Mouse (Mus musculus): Measurements from ENCODE around the gene Ehd3. TPM values are rescaled to one million over a fixed set of nuclear protein-coding genes. Genes with fewer than 3 reads are reported as not detected.

Ehd3 gene
- total and polyA plus RNA-seq, 2 experiments, result 26.0 to 37.5 TPM

DNA sequence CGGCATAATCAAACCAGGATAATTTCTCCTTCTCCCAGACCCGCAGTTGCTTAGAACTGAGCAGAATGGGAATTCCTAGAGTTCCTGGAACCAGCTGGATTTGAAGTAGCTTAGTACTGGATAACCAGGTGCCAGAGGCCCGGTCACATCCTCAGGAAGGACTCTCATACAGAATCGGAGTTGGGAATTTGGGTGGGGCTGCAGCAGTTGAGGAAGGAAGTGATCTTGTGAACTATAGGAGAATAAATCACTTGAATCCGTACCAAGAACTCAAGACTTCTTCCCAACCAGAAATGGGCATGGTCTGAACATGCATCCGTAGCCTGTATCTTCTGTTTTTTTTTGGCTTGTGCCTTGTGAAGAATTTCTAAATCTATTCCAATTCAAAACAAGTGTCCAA lies 22.2 kb downstream of the Ehd3 start:
- Histone ChIP-seq H3K36me3 (ENCODE audit: control insufficient read depth, insufficient read depth, low read length) (peaks cover 8% of the 10 kb centered on the region; the same call in 1 of the 2 replicates), H3K27me3 (ENCODE audit: control insufficient read depth, insufficient read depth, low read length) (no peaks in the 10 kb centered on the region), H3K4me1 (ENCODE audit: control insufficient read depth, insufficient read depth, low read length) (peaks cover 8% of the 10 kb centered on the region; the same call in 1 of the 2 replicates), H3K9ac (ENCODE audit: low read depth, low read length) (no peak overlapping the region), H3K79me2 (ENCODE audit: control insufficient read depth, insufficient read depth, low read length) (no peaks in the 10 kb centered on the region), H3K4me3 (ENCODE audit: insufficient read depth, low read depth, low read length) (no peak overlapping the region), H3K27ac (replicated peaks; ENCODE audit: insufficient read depth, low read depth, low read length) (peak overlapping the region; percentile 25; the same call in 1 of the 2 replicates)
- WGBS, result 68% methylated on average over 6 of the region's 6 CpGs
- TF ChIP-seq POLR2A (IDR thresholded peaks at IDR 0.05; ENCODE audit: extremely low read depth, insufficient read depth, low read length), result no peak
- DNase-seq (ENCODE audit: extremely low read depth, low read depth, low spot score), result no peak

DNA sequence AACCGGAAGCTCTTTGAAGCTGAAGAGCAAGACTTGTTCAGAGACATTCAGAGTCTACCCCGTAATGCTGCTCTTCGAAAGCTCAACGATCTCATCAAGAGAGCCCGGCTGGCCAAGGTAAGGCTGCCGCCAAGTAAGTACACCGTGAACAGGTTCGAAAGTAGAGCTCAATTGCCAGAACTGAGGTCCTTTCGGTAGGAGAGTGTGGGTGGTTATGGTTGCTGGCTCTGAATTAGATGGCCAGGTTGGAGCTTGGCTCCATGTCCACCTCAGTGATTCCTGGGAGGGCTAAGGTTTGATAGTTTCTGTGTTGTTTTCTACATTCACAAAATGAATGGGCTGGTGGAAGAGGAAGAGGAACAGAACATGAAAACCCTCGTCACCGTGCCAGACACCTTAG lies 23.5 kb downstream of the Ehd3 start:
- Histone ChIP-seq H3K27me3 (ENCODE audit: control insufficient read depth, insufficient read depth, low read length) (no peaks in the 10 kb centered on the region), H3K9ac (ENCODE audit: low read depth, low read length) (no peak overlapping the region), H3K4me1 (ENCODE audit: control insufficient read depth, insufficient read depth, low read length) (peaks cover 2% of the 10 kb centered on the region; the same call in 1 of the 2 replicates), H3K79me2 (ENCODE audit: control insufficient read depth, insufficient read depth, low read length) (no peaks in the 10 kb centered on the region), H3K27ac (replicated peaks; ENCODE audit: insufficient read depth, low read depth, low read length) (no peak overlapping the region), H3K4me3 (ENCODE audit: insufficient read depth, low read depth, low read length) (no peak overlapping the region), H3K36me3 (ENCODE audit: control insufficient read depth, insufficient read depth, low read length) (peaks cover 8% of the 10 kb centered on the region; the same call in 1 of the 2 replicates)
- no peak for TF ChIP-seq CTCF (IDR thresholded peaks at IDR 0.05; ENCODE audit: low read depth, low read length)
- 94% methylated on average over 11 of the region's 11 CpGs for WGBS
- DNase-seq (ENCODE audit: extremely low read depth, low read depth, low spot score), result no peak

DNA sequence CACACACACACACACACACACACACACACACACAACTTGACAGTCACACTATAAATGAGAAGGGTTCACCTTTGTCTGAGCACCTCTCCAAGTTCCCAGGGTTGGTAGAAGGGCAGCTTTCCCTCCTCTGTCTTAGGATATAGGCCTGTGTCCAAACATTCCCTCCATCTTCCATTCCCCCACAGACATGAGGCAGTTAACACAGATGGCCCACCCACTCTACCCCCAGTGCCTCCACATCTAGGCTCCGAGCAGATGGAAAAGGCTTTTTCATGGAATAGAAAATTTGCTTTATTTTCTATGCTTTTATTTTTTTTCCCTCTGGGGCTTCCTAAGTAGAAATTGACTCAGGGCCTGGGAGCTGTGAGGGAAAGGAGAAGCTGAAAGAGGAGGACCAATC lies 26.6 kb downstream of the Ehd3 start:
- TF ChIP-seq CTCF (IDR thresholded peaks at IDR 0.05; ENCODE audit: low read depth, low read length) (no peak), POLR2A (IDR thresholded peaks at IDR 0.05; ENCODE audit: extremely low read depth, insufficient read depth, low read length) (no peak)
- Histone ChIP-seq H3K9ac (ENCODE audit: low read depth, low read length) (no peak overlapping the region), H3K36me3 (ENCODE audit: control insufficient read depth, insufficient read depth, low read length) (peaks cover 8% of the 10 kb centered on the region; the same call in 1 of the 2 replicates), H3K4me3 (ENCODE audit: insufficient read depth, low read depth, low read length) (no peak overlapping the region), H3K27me3 (ENCODE audit: control insufficient read depth, insufficient read depth, low read length) (no peaks in the 10 kb centered on the region), H3K4me1 (ENCODE audit: control insufficient read depth, insufficient read depth, low read length) (no peaks in the 10 kb centered on the region), H3K79me2 (ENCODE audit: control insufficient read depth, insufficient read depth, low read length) (no peaks in the 10 kb centered on the region), H3K27ac (replicated peaks; ENCODE audit: insufficient read depth, low read depth, low read length) (no peak overlapping the region)
- DNase-seq (ENCODE audit: extremely low read depth, low read depth, low spot score), result no peak
- 95% methylated on average over 1 of the region's 1 CpGs for WGBS

DNA sequence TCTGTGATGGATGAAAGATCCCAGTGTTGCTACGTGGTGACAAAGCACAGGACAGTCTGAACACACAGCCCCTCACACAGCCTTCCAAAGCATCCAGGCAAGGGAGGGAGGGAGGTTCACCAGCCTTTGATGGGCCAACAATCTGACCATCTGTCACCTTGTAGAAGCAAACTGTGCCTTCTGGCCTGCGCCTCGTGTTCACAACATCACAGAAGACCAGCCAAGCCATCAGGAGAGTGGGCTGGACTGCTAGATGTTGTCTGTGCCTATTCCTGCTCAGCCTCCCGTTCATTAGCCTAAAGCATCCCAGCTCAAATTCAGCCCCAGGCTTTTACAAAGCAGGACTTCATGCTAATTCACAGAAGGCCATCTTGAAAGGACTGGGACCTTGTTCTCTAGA lies 27.5 kb downstream of the Ehd3 start:
- Histone ChIP-seq H3K9ac (ENCODE audit: low read depth, low read length) (no peak overlapping the region), H3K36me3 (ENCODE audit: control insufficient read depth, insufficient read depth, low read length) (peaks cover 8% of the 10 kb centered on the region; the same call in 1 of the 2 replicates), H3K27me3 (ENCODE audit: control insufficient read depth, insufficient read depth, low read length) (no peaks in the 10 kb centered on the region), H3K27ac (replicated peaks; ENCODE audit: insufficient read depth, low read depth, low read length) (no peak overlapping the region), H3K79me2 (ENCODE audit: control insufficient read depth, insufficient read depth, low read length) (no peaks in the 10 kb centered on the region), H3K4me3 (ENCODE audit: insufficient read depth, low read depth, low read length) (no peak overlapping the region), H3K4me1 (ENCODE audit: control insufficient read depth, insufficient read depth, low read length) (no peaks in the 10 kb centered on the region)
- WGBS, result 71% methylated on average over 4 of the region's 4 CpGs
- no peak for DNase-seq (ENCODE audit: extremely low read depth, low read depth, low spot score)
- TF ChIP-seq CTCF (IDR thresholded peaks at IDR 0.05; ENCODE audit: low read depth, low read length) (no peak), POLR2A (IDR thresholded peaks at IDR 0.05; ENCODE audit: extremely low read depth, insufficient read depth, low read length) (no peak)

DNA sequence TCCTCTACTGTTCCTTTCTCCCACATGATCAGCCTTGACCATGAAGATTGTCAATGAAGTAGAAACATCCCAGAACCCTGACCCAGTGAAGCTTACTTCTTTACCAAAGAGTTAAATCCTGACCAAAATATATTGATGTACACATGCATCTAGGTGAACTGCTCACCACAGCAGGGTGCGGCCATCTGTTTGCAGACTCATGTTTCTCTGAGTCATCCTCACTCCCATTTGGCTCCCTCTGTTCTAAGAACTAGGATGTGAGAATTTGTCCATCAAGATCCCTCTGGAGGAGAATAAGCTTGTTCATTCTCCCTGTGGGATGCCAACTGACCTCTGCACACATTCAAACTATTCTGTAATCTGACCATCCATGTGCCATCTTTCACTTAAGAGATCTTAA lies 29.0 kb downstream of the Ehd3 start:
- DNase-seq (ENCODE audit: extremely low read depth, low read depth, low spot score), result no peak
- Histone ChIP-seq H3K27ac (replicated peaks; ENCODE audit: insufficient read depth, low read depth, low read length) (peak overlapping the region; percentile 8; the same call in 1 of the 2 replicates), H3K79me2 (ENCODE audit: control insufficient read depth, insufficient read depth, low read length) (no peaks in the 10 kb centered on the region), H3K9ac (ENCODE audit: low read depth, low read length) (no peak overlapping the region), H3K27me3 (ENCODE audit: control insufficient read depth, insufficient read depth, low read length) (no peaks in the 10 kb centered on the region), H3K36me3 (ENCODE audit: control insufficient read depth, insufficient read depth, low read length) (peaks cover 8% of the 10 kb centered on the region; the same call in 1 of the 2 replicates), H3K4me1 (ENCODE audit: control insufficient read depth, insufficient read depth, low read length) (no peaks in the 10 kb centered on the region), H3K4me3 (ENCODE audit: insufficient read depth, low read depth, low read length) (no peak overlapping the region)
- no peak for TF ChIP-seq POLR2A (IDR thresholded peaks at IDR 0.05; ENCODE audit: extremely low read depth, insufficient read depth, low read length)
- TF ChIP-seq CTCF (IDR thresholded peaks at IDR 0.05; ENCODE audit: low read depth, low read length), result no peak
- WGBS, result 83% methylated on average over 1 of the region's 1 CpGs

DNA sequence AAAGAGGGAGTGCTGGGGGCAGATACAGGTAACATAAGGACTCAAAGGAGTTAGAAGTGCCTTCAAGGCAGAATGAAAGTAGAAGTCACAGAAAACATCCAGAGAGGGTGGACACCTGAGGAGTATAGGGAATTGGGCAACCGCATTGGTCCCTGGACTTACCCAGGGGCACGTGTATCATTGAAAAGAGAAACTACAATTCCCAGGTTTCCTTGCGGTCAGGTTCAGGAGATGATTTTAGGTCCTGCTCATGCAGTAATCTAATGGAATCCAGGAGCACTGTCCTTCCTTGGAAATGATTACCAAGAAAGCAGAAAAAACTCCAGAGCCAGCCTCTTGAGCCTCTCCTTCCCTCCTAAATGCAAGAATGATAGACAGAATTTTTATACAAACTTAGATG lies 29.5 kb downstream of the Ehd3 start:
- 74% methylated on average over 3 of the region's 3 CpGs for WGBS
- H3K79me2 ChIP-seq (ENCODE audit: control insufficient read depth, insufficient read depth, low read length), result no peaks in the 10 kb centered on the region
- H3K27me3 ChIP-seq (ENCODE audit: control insufficient read depth, insufficient read depth, low read length), result no peaks in the 10 kb centered on the region
- peak overlapping the region; percentile 40; the same call in 1 of the 2 replicates for H3K27ac ChIP-seq (replicated peaks; ENCODE audit: insufficient read depth, low read depth, low read length)
- H3K4me3 ChIP-seq (ENCODE audit: insufficient read depth, low read depth, low read length), result no peak overlapping the region
- TF ChIP-seq POLR2A (IDR thresholded peaks at IDR 0.05; ENCODE audit: extremely low read depth, insufficient read depth, low read length), result no peak
- TF ChIP-seq CTCF (IDR thresholded peaks at IDR 0.05; ENCODE audit: low read depth, low read length), result no peak
- H3K36me3 ChIP-seq (ENCODE audit: control insufficient read depth, insufficient read depth, low read length), result peaks cover 8% of the 10 kb centered on the region; the same call in 1 of the 2 replicates
- DNase-seq (ENCODE audit: extremely low read depth, low read depth, low spot score), result no peak
- H3K4me1 ChIP-seq (ENCODE audit: control insufficient read depth, insufficient read depth, low read length), result no peaks in the 10 kb centered on the region
- H3K9ac ChIP-seq (ENCODE audit: low read depth, low read length), result no peak overlapping the region

Data from liver, adult 2 months (tissue).